Mouse (Mus musculus) liver, embryonic 13.5 days (tissue): ENCODE data around the gene Mymk. TPM values are rescaled to one million over a fixed set of nuclear protein-coding genes. Genes with fewer than 3 reads are reported as not detected.

Source experiments
- ATAC-seq: fragments of 200-750 bp; cut with Nextera tagmentation; 2 replicates; pipeline ENCODE4 v1.8.0; 2017; ENCODE audit warnings: low read depth, mild to moderate bottlenecking, moderate number of reproducible peaks, moderate library complexity
- DNase-seq: peaks from one replicate; pipeline ENCODE4 v3.0.0; 2022
- H3K27ac ChIP-seq: fragments of 300-500 bp; sonication (generic); 2 replicates; pipeline ENCODE4 v1.5.1; 2015; ENCODE audit warnings: moderate library complexity, mild to moderate bottlenecking, inconsistent platforms
- H3K27me3 ChIP-seq: fragments of 300-500 bp; sonication (generic); 2 replicates; pipeline ENCODE4 v1.6.1; 2015; ENCODE audit warnings: mild to moderate bottlenecking, inconsistent platforms
- H3K36me3 ChIP-seq: fragments of 300-500 bp; sonication (generic); 2 replicates; pipeline ENCODE4 v1.6.1; 2015; ENCODE audit warnings: mild to moderate bottlenecking, inconsistent platforms
- H3K4me1 ChIP-seq: fragments of 300-500 bp; sonication (generic); replicated peaks from 2 replicates; pipeline ENCODE4 v1.6.1; 2015; ENCODE audit warnings: inconsistent platforms
- H3K4me2 ChIP-seq: fragments of 300-500 bp; sonication (generic); 2 replicates; pipeline ENCODE4 v1.6.1; 2015; ENCODE audit warnings: inconsistent platforms, mild to moderate bottlenecking, moderate library complexity
- H3K4me3 ChIP-seq: fragments of 300-500 bp; sonication (generic); replicated peaks from 2 replicates; pipeline ENCODE4 v1.5.1; 2015; ENCODE audit warnings: mild to moderate bottlenecking, inconsistent platforms
- H3K9ac ChIP-seq: fragments of 300-500 bp; sonication (generic); 2 replicates; pipeline ENCODE4 v1.6.1; 2015; ENCODE audit warnings: mild to moderate bottlenecking, inconsistent platforms
- H3K9me3 ChIP-seq: fragments of 300-500 bp; sonication (generic); replicated peaks from 2 replicates; pipeline ENCODE4 v1.6.1; 2016; ENCODE audit warnings: inconsistent platforms
- WGBS: fragments of 180-500 bp; shearing (Covaris S2); methylation state at CpG from one replicate; pipeline ENCODE4 v1.1.7; 2015; ENCODE audit not compliant: insufficient replicate concordance; 5-methylcytosine and 5-hydroxymethylcytosine counted together
- polyA plus RNA-seq: library from polyadenylated mRNA; unstranded; fragments of >200 nt; fragmentation: Nextera tagmentation; extraction: Ambion mirVana; gene quantifications from 2 replicates; pipeline ENCODE4 v1.2.1, GENCODE M21; 2015

Mymk gene
- polyA plus RNA-seq, 1 experiment from 2014 or later = 0.70 TPM

DNA sequence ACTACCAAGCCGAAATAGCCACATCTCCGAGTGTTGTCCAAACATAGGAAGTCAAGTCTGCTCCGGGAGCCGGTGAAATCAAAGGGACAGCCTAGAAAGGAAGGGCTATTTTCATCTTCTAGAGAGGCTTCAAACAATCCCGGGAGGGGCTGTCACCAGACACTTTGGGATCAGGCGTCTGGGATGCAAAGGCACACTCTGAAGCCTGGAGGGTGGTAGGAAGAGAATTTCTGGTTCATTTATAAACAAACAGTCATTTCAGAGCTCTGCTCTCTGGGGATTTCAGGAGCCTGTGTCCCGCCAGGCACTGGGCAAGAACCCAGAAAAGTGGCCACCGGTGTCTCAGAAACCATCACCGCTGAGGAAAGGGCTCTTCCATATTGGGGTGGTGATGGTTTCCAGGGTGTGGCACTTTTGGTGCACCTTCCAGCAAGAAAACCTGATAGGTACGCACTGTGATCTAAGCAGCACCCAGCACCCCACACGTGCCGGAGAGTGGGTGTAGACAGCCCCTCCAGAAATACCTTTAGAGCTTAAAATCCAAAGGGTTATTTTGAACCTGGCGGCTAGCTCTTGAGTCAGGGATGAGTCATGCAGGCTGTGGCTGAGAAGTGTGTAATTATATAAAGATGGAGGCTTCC lies 24.5 kb upstream of the Mymk start:
- Histone ChIP-seq H3K4me1 (0 out of 2 replicates have a peak, but pooled peaks cover 2% of the 10 kb centered on the region), H3K4me3 (no peak overlapping the region), H3K9ac (no peak overlapping the region), H3K27ac (no peak overlapping the region), H3K36me3 (no peaks in the 10 kb centered on the region), H3K4me2 (no peak overlapping the region), H3K27me3 (no peaks in the 10 kb centered on the region; the same call in 1 of the 2 replicates), H3K9me3 (no peaks in the 10 kb centered on the region)
- ATAC-seq (no peak), DNase-seq (no peak)
- 44% methylated on average over 13 of the region's 13 CpGs for WGBS

DNA sequence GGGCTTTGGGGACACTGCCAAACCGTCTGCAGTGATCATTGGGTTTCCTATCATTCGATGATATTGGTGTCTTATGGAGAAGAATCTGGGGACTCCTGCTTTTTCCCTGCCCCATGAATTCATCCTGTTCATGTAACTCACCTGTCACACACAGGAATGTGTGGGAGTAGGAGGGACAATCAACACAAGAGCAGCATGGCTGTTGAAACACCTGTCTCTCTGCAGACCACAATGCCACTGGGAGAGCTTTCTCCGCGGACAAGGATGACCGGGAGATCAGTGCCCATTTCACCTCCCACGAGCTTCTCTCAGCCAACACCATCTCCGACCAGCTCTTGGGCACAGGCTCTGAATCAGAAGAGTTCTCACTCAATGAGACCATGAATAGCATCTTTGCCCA lies 23.2 kb upstream of the Mymk start:
- no peak overlapping the region for H3K4me3 ChIP-seq
- H3K9me3 ChIP-seq = no peaks in the 10 kb centered on the region
- no peak overlapping the region for H3K4me2 ChIP-seq
- ATAC-seq (no peak), DNase-seq (no peak)
- 65% methylated on average over 7 of the region's 7 CpGs for WGBS
- no peaks in the 10 kb centered on the region; the same call in 1 of the 2 replicates for H3K27me3 ChIP-seq
- no peak overlapping the region for H3K9ac ChIP-seq
- H3K27ac ChIP-seq = no peak overlapping the region
- no peaks in the 10 kb centered on the region for H3K36me3 ChIP-seq
- 0 out of 2 replicates have a peak, but pooled peaks cover 2% of the 10 kb centered on the region for H3K4me1 ChIP-seq

DNA sequence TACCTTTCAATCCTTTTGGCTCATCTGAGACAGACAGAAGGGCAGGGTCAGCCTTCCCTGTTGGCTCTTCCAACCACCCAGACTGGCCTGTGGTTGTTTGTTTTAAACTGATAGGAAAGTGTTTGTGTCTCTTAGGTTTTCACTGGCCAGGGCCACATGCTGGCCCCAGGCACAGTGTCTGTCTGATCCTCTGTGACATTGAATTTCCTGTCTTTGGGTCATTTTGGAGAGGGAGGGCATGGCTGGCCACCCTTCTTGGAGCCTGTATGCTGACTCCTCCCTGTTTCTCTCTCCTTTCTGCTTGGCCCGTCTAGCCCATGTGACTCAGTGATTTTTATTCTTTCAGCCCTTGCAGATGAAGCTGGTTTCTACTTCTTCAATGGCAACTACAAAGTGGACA lies 17.3 kb upstream of the Mymk start:
- ATAC-seq = no peak
- H3K4me2 ChIP-seq = no peak overlapping the region

DNA sequence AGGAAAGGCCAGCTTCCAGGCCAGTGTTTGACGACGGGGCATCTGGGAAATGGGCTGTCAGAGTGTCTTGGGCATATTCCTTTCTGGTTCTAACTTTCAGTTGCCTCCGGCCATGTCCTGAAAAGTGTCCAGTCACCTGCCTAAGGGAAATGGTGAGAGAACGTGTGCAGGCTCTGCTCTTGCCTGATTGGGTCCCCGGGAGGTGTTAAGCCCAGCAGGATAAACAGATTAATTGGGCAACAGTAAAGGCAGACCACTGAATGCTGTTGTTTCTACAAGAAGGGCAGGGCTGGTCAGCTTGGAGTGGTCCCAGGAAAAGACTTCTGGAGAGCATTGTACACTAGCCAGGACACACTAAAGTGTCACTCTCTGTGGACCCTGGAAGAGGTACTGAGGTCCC lies 16.7 kb upstream of the Mymk start:
- no peaks in the 10 kb centered on the region for H3K9me3 ChIP-seq
- DNase-seq (no peak), ATAC-seq (no peak)
- H3K4me3 ChIP-seq = no peak overlapping the region
- peaks cover 3% of the 10 kb centered on the region; the same call in 1 of the 2 replicates for H3K4me1 ChIP-seq
- no peaks in the 10 kb centered on the region for H3K36me3 ChIP-seq
- WGBS = 50% methylated on average over 5 of the region's 5 CpGs
- H3K27ac ChIP-seq = no peak overlapping the region
- H3K4me2 ChIP-seq = no peak overlapping the region
- no peak overlapping the region for H3K9ac ChIP-seq
- no peaks in the 10 kb centered on the region for H3K27me3 ChIP-seq

More for the DNA sequence above, 17.3 kb upstream of the Mymk start:
- Histone ChIP-seq H3K27ac (no peak overlapping the region), H3K27me3 (no peaks in the 10 kb centered on the region), H3K4me1 (peaks cover 3% of the 10 kb centered on the region; the same call in 1 of the 2 replicates), H3K4me3 (no peak overlapping the region), H3K9me3 (no peaks in the 10 kb centered on the region), H3K36me3 (no peaks in the 10 kb centered on the region), H3K9ac (no peak overlapping the region)
- DNase-seq = no peak
- WGBS = 41% methylated on average over 1 of the region's 1 CpGs

DNA sequence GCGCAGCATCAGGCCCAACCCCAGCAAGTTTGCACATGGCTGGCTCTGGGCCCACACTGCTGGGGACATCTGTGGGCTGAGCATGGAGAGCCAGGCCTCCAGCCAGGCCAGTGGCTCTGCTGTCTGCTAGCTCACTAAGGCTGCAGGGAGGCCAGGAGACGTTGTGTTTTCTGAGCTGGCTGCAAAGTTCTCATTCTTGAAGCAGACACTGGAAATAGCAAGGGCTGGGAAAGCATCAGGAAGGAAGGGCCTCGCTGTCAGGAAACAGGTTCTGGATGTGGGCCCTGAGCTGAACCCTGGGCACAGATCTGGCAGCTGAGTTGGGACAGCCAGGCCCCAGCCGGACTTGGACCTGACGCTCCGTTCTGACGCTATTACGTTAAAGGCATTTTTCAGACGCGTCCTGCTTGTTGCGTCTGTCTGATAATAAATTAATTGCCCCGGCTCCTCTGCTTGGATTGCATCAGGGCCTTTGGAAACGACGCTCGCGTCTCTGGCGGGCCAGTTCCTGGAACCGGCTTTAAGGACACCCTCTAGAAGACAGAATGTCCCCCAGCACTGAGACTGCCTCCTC lies 16.2 kb upstream of the Mymk start:
- no peaks in the 10 kb centered on the region for H3K27me3 ChIP-seq
- H3K9me3 ChIP-seq = no peaks in the 10 kb centered on the region
- no peak for DNase-seq
- 41% methylated on average over 18 of the region's 18 CpGs for WGBS
- H3K9ac ChIP-seq = no peak overlapping the region
- no peak overlapping the region for H3K4me3 ChIP-seq
- no peak overlapping the region; the same call in 1 of the 2 replicates for H3K27ac ChIP-seq
- no peak for ATAC-seq
- H3K4me1 ChIP-seq = peaks cover 3% of the 10 kb centered on the region; the same call in 1 of the 2 replicates
- no peaks in the 10 kb centered on the region for H3K36me3 ChIP-seq
- H3K4me2 ChIP-seq = no peak overlapping the region

DNA sequence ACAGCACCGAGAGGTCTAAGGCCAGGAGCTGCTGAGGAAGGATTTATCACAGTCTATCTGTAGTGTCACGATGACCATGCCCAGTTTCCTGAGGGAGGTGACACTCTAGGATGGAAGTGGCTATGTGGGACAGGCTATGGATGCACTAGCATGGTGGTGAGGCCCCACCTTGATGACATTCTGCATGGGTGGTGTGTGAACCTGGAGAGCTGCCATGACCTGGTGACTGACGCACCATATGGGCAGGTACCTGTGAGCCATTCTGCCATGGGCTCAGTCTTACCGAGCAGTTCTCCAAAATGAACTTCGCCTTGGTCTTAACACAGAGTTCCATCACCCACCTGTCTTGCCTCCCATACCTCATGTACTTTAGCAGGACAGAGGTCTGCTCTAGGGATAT lies 15.6 kb upstream of the Mymk start:
- Histone ChIP-seq H3K9ac (no peak overlapping the region), H3K27ac (no peak overlapping the region), H3K36me3 (no peaks in the 10 kb centered on the region), H3K4me3 (no peak overlapping the region), H3K9me3 (no peaks in the 10 kb centered on the region), H3K27me3 (no peaks in the 10 kb centered on the region), H3K4me1 (peaks cover 3% of the 10 kb centered on the region; the same call in 1 of the 2 replicates), H3K4me2 (no peak overlapping the region)
- DNase-seq (no peak), ATAC-seq (no peak)
- WGBS = 65% methylated on average over 5 of the region's 5 CpGs

DNA sequence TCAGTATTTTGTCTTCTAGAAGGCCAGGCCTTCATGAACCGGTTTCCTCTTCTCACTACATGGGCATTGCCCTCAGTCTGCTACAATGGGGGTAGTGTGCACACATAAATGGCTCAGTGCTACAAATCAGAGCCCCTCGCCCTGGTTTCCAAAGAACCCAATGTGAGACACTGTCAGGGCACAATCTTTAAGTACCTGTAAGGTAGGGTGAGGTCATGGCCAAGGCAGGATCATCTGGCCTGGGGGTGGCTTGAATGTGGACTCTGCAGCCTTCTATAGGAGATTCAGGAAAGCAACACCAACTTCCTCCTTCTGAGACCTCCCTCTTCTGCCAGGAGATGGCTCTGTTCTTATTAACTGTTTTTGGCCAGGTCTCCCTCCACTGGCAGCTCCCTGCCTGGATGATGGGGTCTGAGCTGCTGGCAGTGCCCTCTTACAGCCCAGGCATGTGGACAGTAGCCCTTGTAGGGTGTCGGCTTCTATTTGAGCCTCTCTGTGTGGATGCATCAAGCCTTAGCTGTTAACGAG lies 14.6 kb upstream of the Mymk start:
- no peak for ATAC-seq
- no peak overlapping the region for H3K4me2 ChIP-seq
- 49% methylated on average over 4 of the region's 4 CpGs for WGBS
- no peaks in the 10 kb centered on the region for H3K36me3 ChIP-seq
- H3K9ac ChIP-seq = no peak overlapping the region
- DNase-seq = no peak
- H3K9me3 ChIP-seq = no peaks in the 10 kb centered on the region
- no peaks in the 10 kb centered on the region for H3K27me3 ChIP-seq
- no peak overlapping the region for H3K27ac ChIP-seq
- no peak overlapping the region for H3K4me3 ChIP-seq
- H3K4me1 ChIP-seq = peaks cover 3% of the 10 kb centered on the region; the same call in 1 of the 2 replicates

DNA sequence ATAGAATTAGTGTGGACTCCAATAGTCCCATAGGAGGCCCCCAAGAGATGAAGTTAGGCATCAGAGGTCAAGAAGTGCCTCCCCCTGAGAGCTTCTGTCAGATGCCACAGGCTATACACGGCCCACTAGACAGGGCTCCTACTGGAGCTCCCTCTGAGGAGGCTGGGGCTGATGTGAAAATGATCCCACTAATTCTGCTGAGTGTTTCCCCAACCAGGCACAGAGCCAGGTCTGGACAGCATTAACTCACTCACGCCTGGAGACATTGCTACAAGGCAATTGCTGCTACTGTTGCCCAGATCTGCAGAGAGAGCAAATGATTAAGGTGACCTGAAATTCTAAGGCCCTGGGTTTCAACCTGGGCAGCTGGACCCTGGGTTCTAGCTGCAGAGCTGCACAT lies 13.8 kb upstream of the Mymk start:
- no peak for DNase-seq
- Histone ChIP-seq H3K4me1 (peaks cover 3% of the 10 kb centered on the region; the same call in 1 of the 2 replicates), H3K36me3 (no peaks in the 10 kb centered on the region), H3K4me3 (no peak overlapping the region), H3K27me3 (no peaks in the 10 kb centered on the region), H3K27ac (no peak overlapping the region), H3K9ac (no peak overlapping the region), H3K4me2 (no peak overlapping the region), H3K9me3 (no peaks in the 10 kb centered on the region)
- 31% methylated on average over 2 of the region's 2 CpGs for WGBS
- ATAC-seq = no peak

DNA sequence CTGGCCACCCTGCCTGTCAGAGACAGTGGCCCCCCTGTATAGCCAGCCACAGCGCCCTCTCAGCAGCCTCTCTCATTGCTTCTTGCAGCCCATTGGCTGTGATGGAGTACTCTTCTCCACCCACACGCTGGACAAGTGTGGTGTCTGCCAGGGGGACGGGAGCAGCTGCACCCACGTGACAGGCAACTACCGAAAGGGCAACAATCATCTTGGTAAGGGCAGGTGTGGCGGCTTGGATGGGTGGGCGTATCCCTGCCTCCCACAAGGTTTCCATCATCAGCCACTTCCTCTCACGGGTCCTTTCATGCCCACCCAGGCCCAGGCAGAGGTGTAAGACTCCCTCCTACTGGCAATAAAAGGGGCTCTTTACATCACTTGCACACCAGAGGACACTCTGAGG lies 13.0 kb upstream of the Mymk start:
- Histone ChIP-seq H3K9me3 (no peaks in the 10 kb centered on the region), H3K27me3 (no peaks in the 10 kb centered on the region), H3K4me3 (no peak overlapping the region), H3K9ac (no peak overlapping the region), H3K36me3 (no peaks in the 10 kb centered on the region), H3K27ac (no peak overlapping the region), H3K4me1 (peaks cover 3% of the 10 kb centered on the region; the same call in 1 of the 2 replicates), H3K4me2 (no peak overlapping the region)
- WGBS = 45% methylated on average over 8 of the region's 8 CpGs
- DNase-seq (no peak), ATAC-seq (no peak)

DNA sequence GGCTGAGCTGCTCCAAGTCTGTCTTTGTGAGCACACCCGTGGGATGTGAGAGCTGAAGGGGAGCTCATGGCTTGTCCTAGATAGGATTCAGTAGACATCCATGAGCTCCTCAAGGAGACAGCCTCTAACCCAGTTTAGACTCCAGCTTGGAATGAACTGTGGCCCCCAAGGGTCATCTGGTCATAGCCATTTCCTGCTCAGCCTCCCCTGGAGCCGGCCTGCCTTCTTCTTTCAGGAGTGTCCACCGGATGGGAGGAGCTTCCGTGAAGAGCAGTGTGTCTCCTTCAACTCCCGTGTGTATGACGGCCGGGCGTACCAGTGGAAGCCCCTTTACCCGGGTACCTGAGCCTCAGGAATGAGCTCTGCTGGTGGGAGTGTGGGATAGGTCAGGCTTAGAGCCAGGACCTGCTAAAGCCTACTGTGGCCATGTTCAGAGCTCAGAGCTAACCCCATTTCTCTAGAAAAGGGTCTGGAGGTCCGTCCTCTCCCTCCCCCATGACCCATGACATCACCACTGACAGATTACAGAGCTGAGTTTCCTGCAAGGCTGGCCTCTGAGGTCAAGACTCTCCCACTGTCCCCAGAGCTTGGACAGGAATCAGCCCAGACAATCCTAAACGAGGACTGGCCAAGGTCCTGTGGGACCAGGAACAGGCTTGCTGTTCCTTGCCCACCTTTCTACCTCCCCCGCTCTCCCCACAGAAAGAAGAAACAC lies 11.9 kb upstream of the Mymk start:
- Histone ChIP-seq H3K9ac (no peak overlapping the region), H3K4me3 (no peak overlapping the region), H3K4me1 (peaks cover 9% of the 10 kb centered on the region), H3K4me2 (no peak overlapping the region), H3K36me3 (no peaks in the 10 kb centered on the region), H3K9me3 (no peaks in the 10 kb centered on the region), H3K27ac (no peak overlapping the region), H3K27me3 (peaks cover 8% of the 10 kb centered on the region)
- WGBS = 52% methylated on average over 12 of the region's 12 CpGs
- ATAC-seq (no peak), DNase-seq (no peak)

DNA sequence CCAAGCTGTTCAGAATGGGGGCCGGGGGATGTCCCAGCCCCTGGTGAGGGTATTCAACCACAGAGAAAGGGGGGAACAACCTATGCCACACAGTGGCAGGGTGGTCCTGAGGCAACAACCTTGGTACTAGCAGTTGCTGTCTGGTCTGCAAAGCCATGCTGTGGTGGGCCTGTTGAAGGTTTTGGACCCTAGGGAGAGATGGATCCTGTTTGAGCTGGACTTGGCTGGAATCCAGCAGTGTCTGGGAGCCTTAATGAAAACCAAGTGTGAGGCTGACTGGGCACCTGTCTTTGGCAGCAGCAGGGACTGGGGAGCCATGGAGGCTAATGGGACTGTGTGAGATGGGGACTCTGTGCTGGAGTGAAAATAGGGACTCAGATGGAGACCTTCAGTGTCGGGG lies 7.7 kb upstream of the Mymk start:
- no peak for ATAC-seq
- peaks cover 23% of the 10 kb centered on the region for H3K27me3 ChIP-seq
- 50% methylated on average over 2 of the region's 2 CpGs for WGBS
- H3K4me2 ChIP-seq = no peak overlapping the region
- H3K9ac ChIP-seq = no peak overlapping the region
- DNase-seq = no peak
- no peaks in the 10 kb centered on the region for H3K36me3 ChIP-seq
- H3K27ac ChIP-seq = no peak overlapping the region
- H3K9me3 ChIP-seq = no peaks in the 10 kb centered on the region
- peaks cover 10% of the 10 kb centered on the region for H3K4me1 ChIP-seq
- no peak overlapping the region for H3K4me3 ChIP-seq
